Mouse (Mus musculus): Measurements from ENCODE around the gene Ankrd33b.

DNA sequence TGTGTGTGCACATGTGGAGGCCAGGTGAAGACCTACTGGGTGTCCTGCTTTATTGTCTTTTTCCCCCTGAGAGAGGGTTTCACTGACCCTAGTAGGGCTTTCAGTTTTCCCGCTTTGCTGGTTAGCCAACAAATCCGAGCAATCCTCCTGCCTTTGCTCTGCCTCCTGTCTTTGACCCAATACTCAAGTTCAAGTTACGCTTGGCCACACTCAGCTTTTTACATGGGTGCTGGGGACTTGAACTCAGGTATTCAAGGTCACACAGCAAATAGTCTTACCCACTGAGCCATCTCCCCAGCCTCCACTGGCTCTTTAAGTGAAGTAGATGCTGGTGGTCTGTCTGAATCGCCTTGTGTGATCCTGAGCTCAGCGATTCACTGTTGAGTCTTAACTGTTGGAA, 39.4 kb upstream of the Ankrd33b start:
- TF ChIP-seq CTCF (IDR thresholded peaks at IDR 0.05; ENCODE audit: borderline replicate concordance, control insufficient read depth, extremely low read depth, insufficient read depth, low read length, poor library complexity) = no peak
- no peak for TF ChIP-seq POLR2A (IDR thresholded peaks at IDR 0.05; ENCODE audit: control insufficient read depth, extremely low read depth, insufficient read depth, low read length, poor library complexity)
